Mouse (Mus musculus) neural tube, embryonic 13.5 days (tissue): ENCODE results near the gene Shisa4. TPM values are rescaled to one million over a fixed set of nuclear protein-coding genes. Genes with fewer than 3 reads are reported as not detected.
"Not testable (repeated sequence)": the region's sequence is repeated elsewhere in the genome, so short reads cannot be mapped to it uniquely, and the experiment has no call there.

ENCODE experiments used
- ATAC-seq: fragments of 200-750 bp; cut with Nextera tagmentation; 2 replicates; pipeline ENCODE4 v1.8.0; 2017; ENCODE audit warnings: low read depth, mild to moderate bottlenecking, moderate TSS enrichment, moderate library complexity
- H3K27ac ChIP-seq: fragments of 300-500 bp; sonication (generic); replicated peaks from 2 replicates; pipeline ENCODE4 v1.5.1; 2015; ENCODE audit warnings: moderate library complexity, mild to moderate bottlenecking, inconsistent platforms
- H3K27me3 ChIP-seq: fragments of 300-500 bp; sonication (generic); 2 replicates; pipeline ENCODE4 v1.6.1; 2015; ENCODE audit warnings: mild to moderate bottlenecking, inconsistent platforms
- H3K36me3 ChIP-seq: fragments of 300-500 bp; sonication (generic); 2 replicates; pipeline ENCODE4 v1.6.1; 2015; ENCODE audit warnings: mild to moderate bottlenecking, inconsistent platforms
- H3K4me1 ChIP-seq: fragments of 300-500 bp; sonication (generic); replicated peaks from 2 replicates; pipeline ENCODE4 v1.6.1; 2015; ENCODE audit warnings: inconsistent platforms
- H3K4me2 ChIP-seq: fragments of 300-500 bp; sonication (generic); 2 replicates; pipeline ENCODE4 v1.6.1; 2015; ENCODE audit warnings: inconsistent platforms, mild to moderate bottlenecking, moderate library complexity
- H3K4me3 ChIP-seq: fragments of 300-500 bp; sonication (generic); 2 replicates; pipeline ENCODE4 v1.5.1; 2015; ENCODE audit warnings: mild to moderate bottlenecking, inconsistent platforms
- H3K9ac ChIP-seq: fragments of 300-500 bp; sonication (generic); 2 replicates; pipeline ENCODE4 v1.6.1; 2015; ENCODE audit warnings: moderate library complexity, mild to moderate bottlenecking, inconsistent platforms
- H3K9me3 ChIP-seq: fragments of 300-500 bp; sonication (generic); 2 replicates; pipeline ENCODE4 v1.6.1; 2016; ENCODE audit warnings: inconsistent platforms
- WGBS: fragments of 180-500 bp; shearing (Covaris S2); methylation state at CpG from one replicate; pipeline ENCODE4 v1.1.7; 2015; 5-methylcytosine and 5-hydroxymethylcytosine counted together
- polyA plus RNA-seq: library from polyadenylated mRNA; unstranded; fragments of >200 nt; fragmentation: Nextera tagmentation; extraction: Ambion mirVana; gene quantifications from 2 replicates; pipeline ENCODE4 v1.2.1, GENCODE M21; 2015

Shisa4 gene
- polyA plus RNA-seq: 81.8 and 95.4 TPM in 2 replicates

GRCm38 (mm10) chr1:135374868-135375581 is at the start of gene Shisa4:
Gene Shisa4, minus strand, starts transcription at chr1:135375237.
- Histone ChIP-seq H3K4me2 (peak within 1 kb of the TSS; percentile 91), H3K9ac (peak within 1 kb of the TSS; percentile 93), H3K4me1 (peaks cover 44% of the 10 kb centered on the region), H3K36me3 (no peaks in the 10 kb centered on the region), H3K27ac (peak within 1 kb of the TSS; percentile 81), H3K27me3 (no peaks in the 10 kb centered on the region), H3K9me3 (no peaks in the 10 kb centered on the region), H3K4me3 (peak within 1 kb of the TSS; percentile 79)
- 3% methylated on average over 29 of the region's 38 CpGs for WGBS
- peak; percentile 83 for ATAC-seq

GRCm38 (mm10) chr1:135422772-135423171 is 47.7 kb upstream of the Shisa4 start:
- Histone ChIP-seq H3K4me2 (no peak overlapping the region), H3K9me3 (no peaks in the 10 kb centered on the region), H3K4me1 (peaks cover 11% of the 10 kb centered on the region), H3K9ac (no peak overlapping the region), H3K36me3 (peaks cover 64% of the 10 kb centered on the region), H3K27ac (no peak overlapping the region), H3K4me3 (no peak overlapping the region), H3K27me3 (no peaks in the 10 kb centered on the region)
- 94% methylated on average over 6 of the region's 6 CpGs for WGBS
- no peak for ATAC-seq

- Histone ChIP-seq H3K9me3 (no peaks in the 10 kb centered on the region), H3K4me2 (no peak overlapping the region), H3K36me3 (peaks cover 94% of the 10 kb centered on the region), H3K4me1 (no peaks in the 10 kb centered on the region), H3K27ac (no peak overlapping the region), H3K4me3 (no peak overlapping the region), H3K27me3 (no peaks in the 10 kb centered on the region), H3K9ac (no peak overlapping the region)
- no peak for ATAC-seq
Measured at GRCm38 (mm10) chr1:135413996-135414395, 39.0 kb upstream of the Shisa4 start.

GRCm38 (mm10) chr1:135412130-135412529 is 37.1 kb upstream of the Shisa4 start:
- peaks cover 93% of the 10 kb centered on the region for H3K36me3 ChIP-seq
- no peak overlapping the region for H3K27ac ChIP-seq
- no peaks in the 10 kb centered on the region for H3K27me3 ChIP-seq
- no peak overlapping the region for H3K4me3 ChIP-seq
- no peak for ATAC-seq
- H3K4me1 ChIP-seq: no peaks in the 10 kb centered on the region
- 74% methylated on average over 4 of the region's 4 CpGs for WGBS
- H3K4me2 ChIP-seq: no peak overlapping the region
- no peaks in the 10 kb centered on the region for H3K9me3 ChIP-seq
- no peak overlapping the region for H3K9ac ChIP-seq

- 85% methylated on average over 2 of the region's 2 CpGs for WGBS
- ATAC-seq: no peak
- Histone ChIP-seq H3K9me3 (no peaks in the 10 kb centered on the region), H3K27me3 (no peaks in the 10 kb centered on the region), H3K4me3 (no peak overlapping the region), H3K4me2 (no peak overlapping the region), H3K4me1 (no peaks in the 10 kb centered on the region), H3K9ac (no peak overlapping the region), H3K27ac (0 out of 2 replicates have a peak overlapping the region, but pooled peaks have one; percentile 18), H3K36me3 (peaks cover 92% of the 10 kb centered on the region)
Measured at GRCm38 (mm10) chr1:135410967-135411366, 35.9 kb upstream of the Shisa4 start.

- no peaks in the 10 kb centered on the region for H3K4me1 ChIP-seq
- no peak overlapping the region for H3K4me3 ChIP-seq
- 97% methylated on average over 4 of the region's 4 CpGs for WGBS
- H3K27ac ChIP-seq: no peak overlapping the region
- no peak overlapping the region for H3K9ac ChIP-seq
- H3K4me2 ChIP-seq: no peak overlapping the region
- no peaks in the 10 kb centered on the region for H3K9me3 ChIP-seq
- H3K27me3 ChIP-seq: no peaks in the 10 kb centered on the region
- ATAC-seq: no peak
- H3K36me3 ChIP-seq: peaks cover 94% of the 10 kb centered on the region
Measured at GRCm38 (mm10) chr1:135408973-135409372, 33.9 kb upstream of the Shisa4 start.

GRCm38 (mm10) chr1:135405356-135405755 is 30.3 kb upstream of the Shisa4 start:
- Histone ChIP-seq H3K27ac (no peak overlapping the region), H3K4me3 (no peak overlapping the region), H3K9me3 (no peaks in the 10 kb centered on the region), H3K36me3 (peaks cover 95% of the 10 kb centered on the region), H3K9ac (no peak overlapping the region), H3K27me3 (no peaks in the 10 kb centered on the region), H3K4me2 (no peak overlapping the region), H3K4me1 (no peaks in the 10 kb centered on the region)
- WGBS: 89% methylated on average over 7 of the region's 7 CpGs
- no peak for ATAC-seq

- no peak for ATAC-seq
- Histone ChIP-seq H3K9ac (no peak overlapping the region), H3K9me3 (no peaks in the 10 kb centered on the region), H3K4me2 (no peak overlapping the region), H3K4me3 (no peak overlapping the region), H3K4me1 (no peaks in the 10 kb centered on the region), H3K36me3 (peaks cover 93% of the 10 kb centered on the region), H3K27me3 (no peaks in the 10 kb centered on the region), H3K27ac (no peak overlapping the region)
- 95% methylated on average over 3 of the region's 3 CpGs for WGBS
Measured at GRCm38 (mm10) chr1:135401452-135402110, 26.5 kb upstream of the Shisa4 start.

- H3K4me3 ChIP-seq: no peak overlapping the region
- no peaks in the 10 kb centered on the region for H3K4me1 ChIP-seq
- WGBS: 96% methylated on average over 5 of the region's 5 CpGs
- H3K9ac ChIP-seq: no peak overlapping the region
- H3K4me2 ChIP-seq: no peak overlapping the region
- H3K27me3 ChIP-seq: no peaks in the 10 kb centered on the region
- H3K27ac ChIP-seq: no peak overlapping the region
- H3K36me3 ChIP-seq: peaks cover 91% of the 10 kb centered on the region
- no peaks in the 10 kb centered on the region for H3K9me3 ChIP-seq
- ATAC-seq: no peak
Measured at GRCm38 (mm10) chr1:135399466-135399865, 24.4 kb upstream of the Shisa4 start.

GRCm38 (mm10) chr1:135385161-135385560 is 10.1 kb upstream of the Shisa4 start:
- H3K27ac ChIP-seq: no peak overlapping the region
- ATAC-seq: no peak
- no peak overlapping the region for H3K4me3 ChIP-seq
- H3K4me2 ChIP-seq: no peak overlapping the region
- H3K9me3 ChIP-seq: no peaks in the 10 kb centered on the region
- no peak overlapping the region for H3K9ac ChIP-seq
- WGBS: 88% methylated on average over 9 of the region's 9 CpGs
- H3K36me3 ChIP-seq: peaks cover 86% of the 10 kb centered on the region
- H3K27me3 ChIP-seq: no peaks in the 10 kb centered on the region
- H3K4me1 ChIP-seq: peaks cover 9% of the 10 kb centered on the region; the same call in 1 of the 2 replicates

- no peak overlapping the region for H3K4me3 ChIP-seq
- 96% methylated on average over 5 of the region's 5 CpGs for WGBS
Measured at GRCm38 (mm10) chr1:135384171-135384570, 9.1 kb upstream of the Shisa4 start.

GRCm38 (mm10) chr1:135381560-135381959 is 6.5 kb upstream of the Shisa4 start:
- peaks cover 13% of the 10 kb centered on the region; the same call in 1 of the 2 replicates for H3K4me1 ChIP-seq
- not testable (repeated sequence) for ATAC-seq, H3K27me3 ChIP-seq, H3K4me2 ChIP-seq, H3K9ac ChIP-seq, H3K9me3 ChIP-seq, H3K4me3 ChIP-seq, H3K27ac ChIP-seq
- 61% methylated on average over 6 of the region's 6 CpGs for WGBS
- H3K36me3 ChIP-seq: peaks cover 50% of the 10 kb centered on the region

More at GRCm38 (mm10) chr1:135384171-135384570, 9.1 kb upstream of the Shisa4 start:
- Histone ChIP-seq H3K27me3 (no peaks in the 10 kb centered on the region), H3K9me3 (no peaks in the 10 kb centered on the region), H3K4me1 (peaks cover 13% of the 10 kb centered on the region; the same call in 1 of the 2 replicates), H3K27ac (no peak overlapping the region), H3K4me2 (no peak overlapping the region), H3K9ac (no peak overlapping the region), H3K36me3 (peaks cover 76% of the 10 kb centered on the region)
- no peak for ATAC-seq
